Mouse (Mus musculus) myocyte (in vitro differentiated cells): ENCODE measurements around the gene Olfr177. TPM values are rescaled to one million over a fixed set of nuclear protein-coding genes. Genes with fewer than 3 reads are reported as not detected.

ENCODE experiments used
- H3K27me3 ChIP-seq: one replicate; pipeline ENCODE4 v1.6.1; 2011; ENCODE audit not compliant: control insufficient read depth, insufficient read depth, insufficient read length
- H3K36me3 ChIP-seq: one replicate; pipeline ENCODE4 v1.6.1; 2011; ENCODE audit not compliant: control insufficient read depth, insufficient read depth
- H3K4me2 ChIP-seq: one replicate; pipeline ENCODE4 v1.6.1; 2011; ENCODE audit warnings: low read depth, control low read depth
- H3K4me3 ChIP-seq: one replicate; pipeline ENCODE4 v1.5.1; 2011; ENCODE audit warnings: mild to moderate bottlenecking, control low read depth, moderate library complexity
- H3K79me2 ChIP-seq: one replicate; pipeline ENCODE4 v1.6.1; 2011; ENCODE audit not compliant: control insufficient read depth, insufficient read depth
- H3ac ChIP-seq: one replicate; pipeline ENCODE4 v1.6.1; 2011; ENCODE audit not compliant: control insufficient read depth, insufficient read length
- CEBPB ChIP-seq: IDR thresholded peaks from 2 replicates; pipeline ENCODE4 v1.6.1; 2011; ENCODE audit warnings: mild to moderate bottlenecking, moderate library complexity; ENCODE audit not compliant: poor library complexity, insufficient read depth, severe bottlenecking
- E2F4 ChIP-seq: IDR thresholded peaks from one replicate; pipeline ENCODE4 v1.6.1; 2011; ENCODE audit warnings: mild to moderate bottlenecking, control low read depth, moderate library complexity; ENCODE audit not compliant: insufficient read depth
- MAX ChIP-seq: IDR thresholded peaks from one replicate; pipeline ENCODE4 v1.6.1; 2011; ENCODE audit warnings: low read depth, mild to moderate bottlenecking, control low read depth
- MYOD1 ChIP-seq, 3 experiments: IDR thresholded peaks; one replicate each; pipeline ENCODE4 v1.6.1; 2011; ENCODE audit warnings: control low read depth in 2 of 3, low read depth in 2 of 3, mild to moderate bottlenecking in 2 of 3, moderate library complexity in 1 of 3; ENCODE audit not compliant: insufficient read length in 2 of 3, control insufficient read depth in 1 of 3
- MYOG ChIP-seq, 3 experiments: IDR thresholded peaks; one replicate each; pipeline ENCODE4 v1.6.1; 2011; ENCODE audit warnings: control low read depth in 2 of 3, low read depth in 2 of 3, mild to moderate bottlenecking in 2 of 3; ENCODE audit not compliant: insufficient read length in 2 of 3, control insufficient read depth in 1 of 3, insufficient read depth in 1 of 3
- POLR2A ChIP-seq: IDR thresholded peaks from one replicate; pipeline ENCODE4 v1.6.1; 2011; ENCODE audit warnings: low read depth, mild to moderate bottlenecking, control low read depth, moderate library complexity; ENCODE audit not compliant: insufficient read length
- POLR2AphosphoS2 ChIP-seq: IDR thresholded peaks from one replicate; pipeline ENCODE4 v1.6.1; 2011; ENCODE audit warnings: low read depth, control low read depth; ENCODE audit not compliant: insufficient read length
- REST ChIP-seq: IDR thresholded peaks from one replicate; pipeline ENCODE4 v1.6.1; 2011; ENCODE audit warnings: mild to moderate bottlenecking, control low read depth, moderate library complexity; ENCODE audit not compliant: insufficient read depth, insufficient read length
- SRF ChIP-seq: IDR thresholded peaks from one replicate; pipeline ENCODE4 v1.6.1; 2011; ENCODE audit warnings: low read depth; ENCODE audit not compliant: control insufficient read depth, insufficient read length
- TCF12 ChIP-seq: IDR thresholded peaks from one replicate; pipeline ENCODE4 v1.6.1; 2011; ENCODE audit warnings: mild to moderate bottlenecking, control low read depth; ENCODE audit not compliant: poor library complexity, insufficient read depth, severe bottlenecking
- TCF3 ChIP-seq: IDR thresholded peaks from one replicate; pipeline ENCODE4 v1.6.1; 2011; ENCODE audit warnings: low read depth, control low read depth; ENCODE audit not compliant: insufficient read length
- USF1 ChIP-seq: IDR thresholded peaks from one replicate; pipeline ENCODE4 v1.6.1; 2011; ENCODE audit warnings: low read depth, mild to moderate bottlenecking, control low read depth, moderate library complexity
- polyA plus RNA-seq: library from polyadenylated mRNA; unstranded; fragments of >200 nt; fragmentation: generic; extraction: Trizol; gene quantifications from one replicate; pipeline ENCODE4 v1.2.1, GENCODE M21; 2012; ENCODE audit warnings: missing spikeins

Gene Olfr177
- not detected for polyA plus RNA-seq

GRCm38 (mm10) chr16:58874668-58875067 lies at the start of gene Olfr177:
Gene Olfr177, minus strand, starts transcription at chr16:58874768.
- Histone ChIP-seq H3ac (no peak within 1 kb of the TSS), H3K36me3 (no peaks in the 10 kb centered on the region), H3K4me2 (no peak within 1 kb of the TSS), H3K27me3 (no peaks in the 10 kb centered on the region), H3K79me2 (no peaks in the 10 kb centered on the region), H3K4me3 (no peak within 1 kb of the TSS)
- TF ChIP-seq POLR2A, result no peak
- no peak for TF ChIP-seq TCF12
- no peak for TF ChIP-seq POLR2AphosphoS2
- no peak for TF ChIP-seq CEBPB
- no peak for TF ChIP-seq MYOD1 (IDR thresholded peaks at IDR 0.05; ENCODE audit: control insufficient read depth in 1 of 3, insufficient read length in 2 of 3, low read depth in 2 of 3)
- TF ChIP-seq USF1, result no peak
- no peak for TF ChIP-seq SRF
- no peak for TF ChIP-seq MAX
- TF ChIP-seq E2F4, result no peak
- no peak for TF ChIP-seq REST
- no peak for TF ChIP-seq TCF3

GRCm38 (mm10) chr16:58891963-58892362 lies 17.4 kb upstream of the Olfr177 start, which contains the start of gene Olfr178:
Gene Olfr178, minus strand, starts transcription at chr16:58892063.
- Histone ChIP-seq H3K36me3 (no peaks in the 10 kb centered on the region), H3K79me2 (no peaks in the 10 kb centered on the region), H3K27me3 (no peaks in the 10 kb centered on the region), H3K4me2 (no peak within 1 kb of the TSS), H3ac (no peak within 1 kb of the TSS), H3K4me3 (no peak within 1 kb of the TSS)
- TF ChIP-seq MYOG (IDR thresholded peaks at IDR 0.05; ENCODE audit: control insufficient read depth in 1 of 3, insufficient read depth in 1 of 3, insufficient read length in 2 of 3, low read depth in 2 of 3) (no peak), USF1 (no peak), TCF3 (no peak), SRF (no peak), TCF12 (no peak), REST (no peak)

GRCm38 (mm10) chr16:58884416-58884815 lies 9.8 kb upstream of the Olfr177 start:
- H3K79me2 ChIP-seq, result no peaks in the 10 kb centered on the region
- no peaks in the 10 kb centered on the region for H3K36me3 ChIP-seq
- no peak overlapping the region for H3K4me2 ChIP-seq
- no peak overlapping the region for H3K4me3 ChIP-seq
- no peak overlapping the region for H3ac ChIP-seq
- TF ChIP-seq MYOD1 (IDR thresholded peaks at IDR 0.05; ENCODE audit: control insufficient read depth in 1 of 3, insufficient read length in 2 of 3, low read depth in 2 of 3) (no peak), E2F4 (no peak), POLR2A (no peak), TCF3 (no peak), CEBPB (no peak), SRF (no peak), MYOG (IDR thresholded peaks at IDR 0.05; ENCODE audit: control insufficient read depth in 1 of 3, insufficient read depth in 1 of 3, insufficient read length in 2 of 3, low read depth in 2 of 3) (no peak), TCF12 (no peak), REST (no peak), POLR2AphosphoS2 (no peak), MAX (no peak), USF1 (no peak)
- H3K27me3 ChIP-seq, result no peaks in the 10 kb centered on the region

GRCm38 (mm10) chr16:58861479-58861878 lies 13.1 kb downstream of the Olfr177 start:
- no peak for TF ChIP-seq REST
- TF ChIP-seq POLR2A, result no peak
- no peak overlapping the region for H3K4me2 ChIP-seq
- H3K79me2 ChIP-seq, result no peaks in the 10 kb centered on the region
- no peak overlapping the region for H3K4me3 ChIP-seq
- H3K36me3 ChIP-seq, result no peaks in the 10 kb centered on the region
- H3ac ChIP-seq, result no peak overlapping the region
- no peaks in the 10 kb centered on the region for H3K27me3 ChIP-seq

- H3K79me2 ChIP-seq, result no peaks in the 10 kb centered on the region
- no peaks in the 10 kb centered on the region for H3K27me3 ChIP-seq
- H3ac ChIP-seq, result no peak overlapping the region
- H3K4me2 ChIP-seq, result no peak overlapping the region
- H3K4me3 ChIP-seq, result no peak overlapping the region
- no peak for TF ChIP-seq TCF12
- no peak for TF ChIP-seq MYOD1 (IDR thresholded peaks at IDR 0.05; ENCODE audit: control insufficient read depth in 1 of 3, insufficient read length in 2 of 3, low read depth in 2 of 3)
- TF ChIP-seq TCF3, result no peak
- TF ChIP-seq SRF, result no peak
- TF ChIP-seq E2F4, result no peak
- no peak for TF ChIP-seq USF1
- no peak for TF ChIP-seq MYOG (IDR thresholded peaks at IDR 0.05; ENCODE audit: control insufficient read depth in 1 of 3, insufficient read depth in 1 of 3, insufficient read length in 2 of 3, low read depth in 2 of 3)
- H3K36me3 ChIP-seq, result no peaks in the 10 kb centered on the region
These were observed 14.4 kb downstream of the Olfr177 start for GRCm38 (mm10) chr16:58860032-58860737.
